Mouse (Mus musculus) G1E (cell line): ENCODE results near the gene Ninj1. TPM values are rescaled to one million over a fixed set of nuclear protein-coding genes. Genes with fewer than 3 reads are reported as not detected.

Experiments used
- ATAC-seq: 2 replicates; pipeline ENCODE4 v1.8.0; 2016; ENCODE audit warnings: mild to moderate bottlenecking; ENCODE audit not compliant: insufficient number of reproducible peaks, poor library complexity, low FRiP score, severe bottlenecking; ENCODE audit errors: extremely low read depth
- DNase-seq: peaks from one replicate; pipeline ENCODE4 v3.0.0; 2012; ENCODE audit warnings: low spot score
- H3K27me3 ChIP-seq: 2 replicates; pipeline ENCODE4 v1.6.1; 2012; ENCODE audit warnings: mild to moderate bottlenecking, low read length, inconsistent platforms; ENCODE audit not compliant: insufficient read depth
- H3K36me3 ChIP-seq: replicated peaks from 2 replicates; pipeline ENCODE3; 2012; ENCODE audit warnings: mild to moderate bottlenecking, inconsistent platforms
- H3K4me1 ChIP-seq: 2 replicates; pipeline ENCODE4 v1.6.1; 2012; ENCODE audit warnings: low read depth, low read length, inconsistent platforms, mixed read lengths; ENCODE audit not compliant: insufficient read depth
- H3K4me3 ChIP-seq: 2 replicates; pipeline ENCODE4 v1.5.1; 2012; ENCODE audit warnings: low read depth, mild to moderate bottlenecking, inconsistent platforms, low read length, moderate library complexity, mixed read lengths
- H3K9me3 ChIP-seq: replicated peaks from 2 replicates; pipeline ENCODE4 v1.6.1; 2012; ENCODE audit warnings: inconsistent platforms
- CTCF ChIP-seq: IDR thresholded peaks from 2 replicates; pipeline ENCODE4 v1.5.1; 2012; ENCODE audit warnings: low read depth, low read length, inconsistent platforms, mixed read lengths
- GATA1 ChIP-seq: IDR thresholded peaks from 2 replicates; pipeline ENCODE4 v1.6.1; 2012; ENCODE audit warnings: borderline replicate concordance, low read length, inconsistent platforms, mixed read lengths
- GATA2 ChIP-seq: IDR thresholded peaks from 2 replicates; pipeline ENCODE4 v1.6.1; 2012; ENCODE audit warnings: low read depth, low read length, inconsistent platforms, borderline replicate concordance
- POLR2AphosphoS5 ChIP-seq: IDR thresholded peaks from 2 replicates; pipeline ENCODE4 v1.6.1; 2012; ENCODE audit warnings: low read depth, low read length, inconsistent platforms; ENCODE audit not compliant: insufficient replicate concordance
- TAL1 ChIP-seq: conservative IDR thresholded peaks from 2 replicates; pipeline ENCODE4 v1.6.1; 2012; ENCODE audit warnings: low read depth, low read length, inconsistent platforms, mixed read lengths
- polyA plus RNA-seq: library from polyadenylated mRNA; stranded (reverse); fragments of >175 nt; gene quantifications from 2 replicates; pipeline ENCODE4 v1.2.3, GENCODE M21; 2012
- total RNA-seq, 2 experiments: library from RNA; stranded (forward) in 1 of 2; stranded (reverse) in 1 of 2; fragments of 200-1000 nt in 1 of 2; fragments of >200 nt in 1 of 2; fragmentation: Nextera tagmentation in 1 of 2; gene quantifications; 2 replicates each; pipeline ENCODE4 v1.2.3; 2014 to 2017

Ninj1 gene
- total and polyA plus RNA-seq, 3 experiments, result 10.1 to 61.7 (median 13.2) TPM

DNA sequence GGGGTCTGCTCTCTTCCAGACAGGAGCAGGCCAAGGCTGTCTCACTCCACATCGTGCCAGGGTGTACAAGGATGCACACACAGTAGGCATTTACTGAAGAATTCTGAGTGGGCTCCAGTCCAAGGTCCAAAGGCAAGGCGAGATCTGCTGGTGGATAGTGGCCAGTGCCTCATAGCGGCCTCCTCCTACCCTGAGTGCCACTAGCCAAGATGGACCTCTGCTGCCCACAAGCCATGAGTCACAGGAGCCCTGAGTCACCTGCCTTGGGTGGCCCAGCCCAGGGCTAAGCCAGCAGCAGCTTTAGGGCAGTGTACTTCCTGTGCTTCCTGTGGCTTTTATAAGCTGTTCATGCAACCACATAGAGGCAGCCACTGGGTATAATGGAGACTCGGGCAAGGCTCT is 26.2 kb downstream of the Ninj1 start:
- H3K4me1 ChIP-seq, result peaks cover 24% of the 10 kb centered on the region
- ATAC-seq (no peak), DNase-seq (no peak)
- no peaks in the 10 kb centered on the region for H3K36me3 ChIP-seq
- H3K27me3 ChIP-seq, result peaks cover 45% of the 10 kb centered on the region
- TF ChIP-seq GATA1 (no peak), TAL1 (no peak), POLR2AphosphoS5 (no peak), GATA2 (no peak)
- H3K9me3 ChIP-seq, result no peaks in the 10 kb centered on the region
- no peak overlapping the region for H3K4me3 ChIP-seq

DNA sequence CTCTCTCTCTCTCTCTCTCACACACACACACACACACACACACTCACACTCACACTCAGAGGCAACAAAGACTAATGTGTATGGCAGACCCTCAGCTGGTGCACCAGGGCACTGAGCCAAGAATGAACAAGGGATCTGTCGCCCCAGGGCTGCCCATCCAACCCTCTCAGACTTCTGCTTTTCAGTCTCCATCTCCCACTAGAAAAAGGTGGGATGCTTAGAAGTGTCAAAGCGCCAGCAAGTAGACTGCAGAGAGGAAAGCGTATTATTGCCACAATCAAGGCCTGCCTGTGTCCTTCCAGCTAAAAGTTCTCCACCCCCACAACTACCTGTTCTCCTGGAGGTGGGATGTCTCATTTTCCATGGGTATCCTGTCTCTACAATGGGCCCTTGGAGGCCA is 27.2 kb downstream of the Ninj1 start:
- no peak overlapping the region for H3K4me3 ChIP-seq

DNA sequence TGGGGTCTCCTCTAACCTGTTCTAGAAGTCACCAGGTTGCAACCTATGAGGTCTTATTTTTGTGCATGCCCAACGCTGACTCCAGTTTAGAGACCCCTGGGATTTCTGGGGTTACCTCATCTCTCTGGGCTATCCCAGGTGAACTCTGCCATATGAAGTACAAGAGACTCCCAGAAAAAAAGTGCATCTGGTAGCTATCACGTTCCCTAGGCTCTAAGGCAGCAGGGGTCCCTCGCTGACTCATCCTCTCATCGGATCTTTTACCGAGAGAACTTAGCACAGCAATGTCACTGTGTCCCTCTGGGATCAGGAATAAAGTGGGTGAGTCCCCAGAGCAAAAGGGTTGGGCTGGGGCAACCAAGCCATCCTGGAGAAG is 27.8 kb downstream of the Ninj1 start:
- Histone ChIP-seq H3K9me3 (no peaks in the 10 kb centered on the region), H3K27me3 (peaks cover 52% of the 10 kb centered on the region), H3K4me3 (peak overlapping the region; percentile 78), H3K4me1 (peaks cover 24% of the 10 kb centered on the region), H3K36me3 (no peaks in the 10 kb centered on the region)
- TF ChIP-seq TAL1, result no peak
- TF ChIP-seq GATA2, result no peak
- no peak for TF ChIP-seq POLR2AphosphoS5
- TF ChIP-seq CTCF, result no peak
- no peak for TF ChIP-seq GATA1
- ATAC-seq (no peak), DNase-seq (peak; percentile 17)

More for the DNA sequence above, 27.2 kb downstream of the Ninj1 start:
- Histone ChIP-seq H3K9me3 (no peaks in the 10 kb centered on the region), H3K4me1 (peaks cover 24% of the 10 kb centered on the region), H3K27me3 (peaks cover 50% of the 10 kb centered on the region), H3K36me3 (no peaks in the 10 kb centered on the region)
- TF ChIP-seq GATA2, result no peak
- DNase-seq (no peak), ATAC-seq (no peak)

DNA sequence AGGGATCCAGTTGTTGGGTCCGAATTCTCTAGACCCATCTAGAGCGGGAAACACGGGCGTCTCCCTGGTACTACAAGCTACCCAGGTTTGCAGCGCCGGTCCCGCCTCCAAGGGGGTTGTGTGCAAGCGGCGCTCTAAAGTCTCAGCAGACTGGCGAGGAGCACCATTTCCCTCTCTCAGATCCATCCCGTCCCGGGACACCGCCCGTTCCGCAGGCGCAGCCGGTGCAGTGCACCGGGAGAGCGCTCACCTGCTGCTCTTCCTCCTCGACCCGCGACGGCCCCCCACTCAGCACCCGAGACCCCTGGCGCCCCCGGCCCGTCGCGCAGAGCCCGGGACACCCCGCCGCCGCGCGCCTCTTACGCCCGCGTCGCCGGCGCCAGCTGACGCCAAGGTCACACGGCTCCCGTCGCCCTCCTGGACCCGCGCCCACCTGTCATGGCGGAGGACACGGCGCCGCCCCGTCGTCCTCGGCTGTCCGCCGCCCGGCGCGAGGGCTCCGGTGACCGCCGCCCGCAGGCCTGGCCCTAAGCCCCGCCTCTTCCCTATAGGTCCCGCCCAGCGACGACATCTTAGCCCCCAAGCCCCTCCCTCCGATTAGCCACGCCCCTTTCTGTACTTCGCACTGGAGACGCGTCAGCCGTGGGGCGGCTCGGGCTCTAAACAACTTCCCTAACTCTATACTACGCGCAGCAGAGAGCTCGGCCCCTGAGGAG is 28.4 kb downstream of the Ninj1 start, which contains the start of gene Card19:
Gene Card19, minus strand, starts transcription at position 534 of the 716 bp plus-strand sequence.
- peak; percentile 93 for ATAC-seq
- peaks cover 24% of the 10 kb centered on the region for H3K4me1 ChIP-seq

DNA sequence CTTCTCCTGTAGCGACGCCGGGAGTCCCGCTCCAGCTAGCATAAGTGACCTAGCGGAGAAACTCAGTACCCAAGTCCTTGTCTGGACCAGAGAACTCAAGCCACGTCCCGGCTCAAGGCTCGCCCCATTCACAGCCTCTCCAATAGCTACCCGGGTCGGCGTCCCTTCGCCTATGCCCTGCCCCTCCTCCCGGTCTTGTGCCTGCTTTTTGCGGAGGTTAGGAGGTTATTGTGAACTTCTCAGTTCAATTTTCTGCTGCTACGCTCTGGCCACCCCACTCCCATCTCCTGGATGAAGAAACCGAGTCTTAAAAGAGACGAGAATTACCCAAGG is 28.9 kb downstream of the Ninj1 start:
- DNase-seq (no peak), ATAC-seq (peak; percentile 25; the same call in 1 of the 2 replicates)
- Histone ChIP-seq H3K36me3 (no peaks in the 10 kb centered on the region), H3K9me3 (no peaks in the 10 kb centered on the region), H3K4me1 (peaks cover 24% of the 10 kb centered on the region), H3K4me3 (peak overlapping the region; percentile 78), H3K27me3 (peaks cover 55% of the 10 kb centered on the region)
- TF ChIP-seq TAL1 (no peak), GATA1 (no peak), POLR2AphosphoS5 (no peak), GATA2 (no peak), CTCF (no peak)

More for the DNA sequence above, 28.4 kb downstream of the Ninj1 start, which contains the start of gene Card19:
- Histone ChIP-seq H3K9me3 (no peaks in the 10 kb centered on the region), H3K4me3 (peak within 1 kb of the TSS; percentile 78), H3K27me3 (peaks cover 52% of the 10 kb centered on the region), H3K36me3 (no peaks in the 10 kb centered on the region)
- DNase-seq, result peak; percentile 89
- TF ChIP-seq POLR2AphosphoS5 (no peak), CTCF (no peak), GATA1 (no peak), TAL1 (no peak), GATA2 (no peak)

DNA sequence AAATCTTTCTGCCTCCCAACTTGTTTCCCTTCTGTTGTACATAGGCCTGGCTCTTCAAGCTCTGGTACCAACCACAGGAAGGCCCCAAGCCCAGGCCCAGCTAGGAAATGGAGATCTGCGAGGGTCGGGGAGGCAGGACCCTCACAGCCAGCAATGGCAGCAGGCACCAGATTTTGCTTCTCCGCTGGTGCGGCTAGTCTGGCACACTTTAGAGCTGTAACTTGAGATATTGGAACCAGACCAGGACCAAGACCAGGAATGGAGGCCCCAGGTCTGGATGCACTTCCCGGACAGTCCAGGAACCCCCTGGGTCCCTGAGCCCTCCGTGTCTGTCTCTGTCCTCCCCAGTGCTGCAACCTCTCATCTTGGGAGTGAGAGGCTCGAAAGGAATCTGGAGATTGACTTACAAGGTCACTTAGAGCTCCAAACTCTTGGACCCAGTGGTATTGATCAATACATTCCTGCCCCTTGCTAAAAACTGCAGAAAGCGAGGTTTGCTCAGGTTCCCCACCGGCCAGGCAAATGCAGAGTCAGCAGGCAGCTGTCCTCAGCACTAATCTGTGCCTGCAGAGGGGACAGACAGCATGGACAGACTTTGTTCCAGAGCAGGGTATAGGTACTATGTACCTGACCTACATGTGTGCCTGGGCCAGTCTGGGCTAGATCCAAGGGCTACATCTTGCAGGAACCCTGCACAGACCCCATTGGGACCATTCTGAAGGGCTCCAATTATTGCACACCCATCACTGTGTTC is 29.7 kb downstream of the Ninj1 start:
- TF ChIP-seq CTCF, result no peak
- no peak for TF ChIP-seq GATA2
- TF ChIP-seq TAL1, result no peak
- DNase-seq, result no peak
- Histone ChIP-seq H3K27me3 (peaks cover 56% of the 10 kb centered on the region), H3K36me3 (no peaks in the 10 kb centered on the region), H3K4me1 (peaks cover 24% of the 10 kb centered on the region), H3K4me3 (no peak overlapping the region), H3K9me3 (no peaks in the 10 kb centered on the region)
- ATAC-seq, result no peak

DNA sequence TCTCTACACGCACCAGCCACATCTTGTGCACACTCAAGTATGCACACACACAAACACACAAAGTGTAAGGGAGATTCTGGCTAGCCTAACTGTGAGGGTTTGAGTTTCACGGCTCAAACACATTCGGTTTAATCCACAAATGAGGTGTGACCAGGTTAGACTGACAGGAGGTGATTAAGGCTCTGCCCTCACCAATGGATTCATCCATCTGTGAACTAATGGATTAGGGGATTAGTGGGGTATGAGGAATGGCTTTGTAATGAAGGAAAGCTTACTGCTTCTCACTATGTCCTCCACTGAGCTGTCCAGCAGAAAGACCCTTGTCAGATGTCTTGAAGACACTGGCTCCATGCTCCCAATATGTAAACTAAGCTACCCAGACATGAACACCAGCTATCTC is 31.4 kb downstream of the Ninj1 start:
- ATAC-seq (no peak), DNase-seq (no peak)
- TF ChIP-seq POLR2AphosphoS5 (no peak), GATA1 (no peak), GATA2 (no peak), CTCF (no peak), TAL1 (no peak)
- no peaks in the 10 kb centered on the region for H3K36me3 ChIP-seq
- no peak overlapping the region for H3K4me3 ChIP-seq
- H3K9me3 ChIP-seq, result no peaks in the 10 kb centered on the region
- peaks cover 22% of the 10 kb centered on the region for H3K4me1 ChIP-seq
- peaks cover 53% of the 10 kb centered on the region for H3K27me3 ChIP-seq
